Mouse (Mus musculus) midbrain, embryonic 11.5 days (tissue): Measurements from ENCODE around the gene H2-M3. TPM values are rescaled to one million over a fixed set of nuclear protein-coding genes. Genes with fewer than 3 reads are reported as not detected.

Source experiments
- ATAC-seq: fragments of 200-750 bp; cut with Nextera tagmentation; 2 replicates; pipeline ENCODE4 v1.8.0; 2017; ENCODE audit warnings: moderate TSS enrichment, moderate library complexity; ENCODE audit not compliant: low FRiP score
- DNase-seq: peaks from one replicate; pipeline ENCODE4 v3.0.0; 2015; ENCODE audit warnings: low spot score; ENCODE audit errors: missing footprints
- H3K27ac ChIP-seq: fragments of 300-500 bp; sonication (generic); 2 replicates; pipeline ENCODE4 v1.5.1; 2014; ENCODE audit warnings: low read depth, low read length
- H3K27me3 ChIP-seq: fragments of 300-500 bp; sonication (generic); 2 replicates; pipeline ENCODE4 v1.6.1; 2014; ENCODE audit warnings: mild to moderate bottlenecking, low read length, moderate library complexity, mixed read lengths; ENCODE audit not compliant: control insufficient read depth, insufficient read depth
- H3K36me3 ChIP-seq: fragments of 300-500 bp; sonication (generic); 2 replicates; pipeline ENCODE4 v1.6.1; 2014; ENCODE audit warnings: mild to moderate bottlenecking, low read length, moderate library complexity, mixed read lengths; ENCODE audit not compliant: control insufficient read depth, insufficient read depth
- H3K4me1 ChIP-seq: fragments of 300-500 bp; sonication (generic); 2 replicates; pipeline ENCODE4 v1.6.1; 2014; ENCODE audit warnings: low read length; ENCODE audit not compliant: control insufficient read depth, insufficient read depth
- H3K4me2 ChIP-seq: fragments of 300-500 bp; sonication (generic); 2 replicates; pipeline ENCODE4 v1.6.1; 2014; ENCODE audit warnings: mild to moderate bottlenecking, moderate library complexity
- H3K4me3 ChIP-seq: fragments of 300-500 bp; sonication (generic); 2 replicates; pipeline ENCODE4 v1.5.1; 2014; ENCODE audit warnings: low read depth, low read length
- H3K9ac ChIP-seq: fragments of 300-500 bp; sonication (generic); 2 replicates; pipeline ENCODE4 v1.6.1; 2014; ENCODE audit warnings: low read length
- H3K9me3 ChIP-seq: fragments of 300-500 bp; sonication (generic); 2 replicates; pipeline ENCODE4 v1.6.1; 2016; ENCODE audit warnings: low read length; ENCODE audit not compliant: control insufficient read depth
- WGBS: fragments of 180-500 bp; shearing (Covaris S2); extraction: QIAGEN DNeasy Blood & Tissue Kit; methylation state at CpG from one replicate; pipeline ENCODE4 v1.1.7; 2014; 5-methylcytosine and 5-hydroxymethylcytosine counted together
- polyA plus RNA-seq: library from polyadenylated mRNA; unstranded; fragments of >200 nt; fragmentation: Nextera tagmentation; extraction: Ambion mirVana; gene quantifications from 2 replicates; pipeline ENCODE4 v1.2.1, GENCODE M21; 2014

The H2-M3 gene
- polyA plus RNA-seq, 1 experiment from 2014 or later: 1.8 TPM

GRCm38 (mm10) chr17:37275626-37276248 lies 5.7 kb downstream of the H2-M3 start:
- H3K9ac ChIP-seq: no peak overlapping the region
- no peak overlapping the region for H3K27ac ChIP-seq
- H3K4me2 ChIP-seq: no peak overlapping the region
- no peaks in the 10 kb centered on the region for H3K27me3 ChIP-seq
- no peaks in the 10 kb centered on the region for H3K36me3 ChIP-seq
- ATAC-seq (no peak), DNase-seq (no peak)
- WGBS: 74% methylated on average over 2 of the region's 2 CpGs
- H3K4me1 ChIP-seq: no peaks in the 10 kb centered on the region
- H3K4me3 ChIP-seq: no peak overlapping the region
- no peaks in the 10 kb centered on the region for H3K9me3 ChIP-seq

DNA sequence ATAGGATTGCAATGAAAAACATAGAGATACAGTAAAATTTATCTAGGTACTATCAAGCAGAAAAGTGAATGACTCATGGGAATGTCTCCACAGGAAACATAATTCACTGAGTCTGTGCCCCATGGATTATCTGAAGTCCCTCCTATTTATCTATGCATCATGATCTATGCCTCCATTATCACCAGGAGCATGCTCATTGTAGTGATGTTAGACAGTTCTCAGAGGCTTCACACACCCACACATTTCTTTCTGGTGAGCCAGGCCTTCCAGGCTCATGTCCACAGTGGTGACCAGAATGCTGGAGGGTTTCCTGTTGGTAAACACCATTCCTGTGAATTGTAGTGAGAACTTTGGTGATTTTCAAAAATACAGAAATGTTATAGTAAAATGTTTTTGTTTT lies 6.6 kb downstream of the H2-M3 start:
- Histone ChIP-seq H3K27me3 (no peaks in the 10 kb centered on the region), H3K4me3 (no peak overlapping the region), H3K27ac (no peak overlapping the region), H3K9ac (no peak overlapping the region), H3K36me3 (no peaks in the 10 kb centered on the region), H3K4me2 (no peak overlapping the region), H3K9me3 (no peaks in the 10 kb centered on the region), H3K4me1 (no peaks in the 10 kb centered on the region)
- ATAC-seq (no peak), DNase-seq (no peak)

GRCm38 (mm10) chr17:37280331-37280730 lies 10.3 kb downstream of the H2-M3 start:
- H3K4me1 ChIP-seq: no peaks in the 10 kb centered on the region

DNA sequence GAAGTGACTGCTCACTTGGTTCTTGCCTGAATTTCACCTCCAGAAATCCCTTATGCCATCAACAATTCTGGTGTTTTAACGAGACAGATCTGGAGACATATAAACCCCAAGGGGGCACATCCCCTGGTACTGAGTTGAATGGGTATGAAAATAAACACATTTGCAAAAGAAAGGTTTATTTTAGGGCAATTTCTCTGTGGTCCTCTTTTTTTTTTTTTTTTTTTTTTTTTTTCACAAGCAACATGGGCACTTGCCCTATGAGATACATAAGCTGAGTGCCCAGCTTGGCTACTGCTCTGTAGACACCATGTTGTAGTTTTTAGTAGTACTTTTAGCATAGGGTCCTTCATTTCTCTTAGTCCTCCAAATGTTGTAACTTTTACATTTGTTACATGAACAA lies 13.3 kb downstream of the H2-M3 start, which contains the start of gene Olfr99:
Gene Olfr99, minus strand, starts transcription at position 101 of the 400 bp plus-strand sequence.
- Histone ChIP-seq H3K4me1 (no peaks in the 10 kb centered on the region), H3K4me2 (no peak within 1 kb of the TSS), H3K27ac (no peak within 1 kb of the TSS), H3K4me3 (no peak within 1 kb of the TSS), H3K9me3 (no peaks in the 10 kb centered on the region), H3K36me3 (no peaks in the 10 kb centered on the region), H3K9ac (no peak within 1 kb of the TSS), H3K27me3 (no peaks in the 10 kb centered on the region)
- 76% methylated on average over 1 of the region's 1 CpGs for WGBS
- ATAC-seq: no peak
- no peak for DNase-seq

More at GRCm38 (mm10) chr17:37280331-37280730, 10.3 kb downstream of the H2-M3 start:
- no peak overlapping the region for H3K9ac ChIP-seq
- H3K27ac ChIP-seq: no peak overlapping the region
- H3K4me2 ChIP-seq: no peak overlapping the region
- H3K9me3 ChIP-seq: no peaks in the 10 kb centered on the region
- no peaks in the 10 kb centered on the region for H3K27me3 ChIP-seq
- 77% methylated on average over 1 of the region's 1 CpGs for WGBS
- H3K4me3 ChIP-seq: no peak overlapping the region
- no peak for ATAC-seq
- no peak for DNase-seq
- H3K36me3 ChIP-seq: no peaks in the 10 kb centered on the region

DNA sequence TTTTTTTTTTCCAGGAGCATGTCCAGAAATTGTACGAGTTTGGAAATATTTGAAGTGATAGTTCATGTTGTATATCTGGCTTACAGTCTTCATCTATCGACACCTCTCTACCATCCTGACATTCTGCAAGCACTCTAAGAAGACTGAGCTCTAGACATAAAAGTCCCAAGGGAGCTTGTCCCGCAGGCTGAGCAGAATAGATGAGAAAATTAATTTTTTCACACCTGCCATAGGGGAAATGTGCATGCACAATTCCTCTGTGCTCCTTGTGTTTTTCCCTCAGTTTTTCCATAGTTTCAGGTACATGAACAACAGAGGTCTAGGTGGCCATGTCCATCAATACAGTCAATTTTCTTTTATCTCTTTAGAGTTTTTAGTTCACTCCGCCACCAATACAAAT lies 34.2 kb downstream of the H2-M3 start, which contains the start of gene Olfr101:
Gene Olfr101, minus strand, starts transcription at position 101 of the 400 bp plus-strand sequence.
- Histone ChIP-seq H3K4me3 (no peak within 1 kb of the TSS), H3K9me3 (no peaks in the 10 kb centered on the region), H3K4me2 (no peak within 1 kb of the TSS), H3K27ac (no peak within 1 kb of the TSS), H3K36me3 (no peaks in the 10 kb centered on the region), H3K4me1 (no peaks in the 10 kb centered on the region), H3K27me3 (no peaks in the 10 kb centered on the region), H3K9ac (no peak within 1 kb of the TSS)
- no peak for DNase-seq
- ATAC-seq: no peak
- 89% methylated on average over 4 of the region's 4 CpGs for WGBS

GRCm38 (mm10) chr17:37308483-37308882 lies 38.5 kb downstream of the H2-M3 start:
- 51% methylated on average over 4 of the region's 4 CpGs for WGBS
- H3K4me3 ChIP-seq: no peak overlapping the region
- DNase-seq (no peak), ATAC-seq (no peak)
- H3K27me3 ChIP-seq: no peaks in the 10 kb centered on the region
- no peaks in the 10 kb centered on the region for H3K36me3 ChIP-seq
- no peak overlapping the region for H3K27ac ChIP-seq
- no peaks in the 10 kb centered on the region for H3K9me3 ChIP-seq
- H3K9ac ChIP-seq: no peak overlapping the region
- no peak overlapping the region for H3K4me2 ChIP-seq
- H3K4me1 ChIP-seq: no peaks in the 10 kb centered on the region

GRCm38 (mm10) chr17:37310146-37310699 lies 40.2 kb downstream of the H2-M3 start:
- no peak overlapping the region for H3K27ac ChIP-seq
- 59% methylated on average over 2 of the region's 2 CpGs for WGBS
- no peak for ATAC-seq
- no peaks in the 10 kb centered on the region for H3K36me3 ChIP-seq
- H3K27me3 ChIP-seq: no peaks in the 10 kb centered on the region
- DNase-seq: no peak
- no peak overlapping the region for H3K9ac ChIP-seq
- H3K9me3 ChIP-seq: no peaks in the 10 kb centered on the region
- no peak overlapping the region for H3K4me2 ChIP-seq
- H3K4me1 ChIP-seq: no peaks in the 10 kb centered on the region
- H3K4me3 ChIP-seq: no peak overlapping the region

- Histone ChIP-seq H3K9me3 (no peaks in the 10 kb centered on the region), H3K36me3 (no peaks in the 10 kb centered on the region), H3K4me1 (no peaks in the 10 kb centered on the region), H3K27ac (no peak within 1 kb of the TSS), H3K27me3 (no peaks in the 10 kb centered on the region), H3K9ac (no peak within 1 kb of the TSS), H3K4me3 (no peak within 1 kb of the TSS), H3K4me2 (no peak within 1 kb of the TSS)
- ATAC-seq: no peak
- DNase-seq: no peak
Measured at GRCm38 (mm10) chr17:37316954-37317353, 46.9 kb downstream of the H2-M3 start, which contains the start of gene Olfr102. Olfr102 (minus strand) TSS chr17:37317054.
